Comparison of ENCODE assay signal across 9 mouse cellular contexts in genomic region chr7:28825686-28826401, GRCm38 (mm10). TPM values are rescaled to one million over a fixed set of nuclear protein-coding genes. Genes with fewer than 3 reads are reported as not detected.
DNase-seq lines count a peak whose midpoint lies in the region; ATAC-seq and TF ChIP-seq lines count a peak whose summit lies in the region.
"Had no signal": no experiment of that assay in that cellular context is flagged by ENCODE, and none has a peak within 500 bp of the region (broad histone marks: within the 10 kb centered on the region; RNA-seq: fewer than 3 reads in every experiment).

No protein-coding gene starts in this region.

- no peaks in the 10 kb centered on the region for H3K79me2 ChIP-seq in heart, adult 2 months (replicated peaks; ENCODE audit: control insufficient read depth, insufficient read depth, low read length)

- 8% methylated on average over 11 of the region's 11 CpGs for WGBS in heart, adult 2 months
- WGBS in kidney, embryonic 15.5 days = 58% methylated on average over 11 of the region's 11 CpGs

- H3K4me1 ChIP-seq in heart, adult 2 months (ENCODE audit: control insufficient read depth, insufficient read depth, low read length) = peaks cover 21% of the 10 kb centered on the region
- peaks cover 39% of the 10 kb centered on the region for H3K4me1 ChIP-seq in kidney, embryonic 15.5 days

- intact Hi-C loops in heart, adult 2 months (cut with DNase I) = loop anchor here (2.0 to 5.0 kb wide), 4 partner anchors 13 to 41 kb away; no protein-coding TSS in a partner anchor

- peak overlapping the region; percentile 84 for H3K9ac ChIP-seq in heart, adult 2 months (ENCODE audit: low read depth, low read length)
- H3K9ac ChIP-seq in kidney, embryonic 15.5 days = peak overlapping the region; percentile 35

- no peak for TF ChIP-seq EP300 in heart, adult 2 months (IDR thresholded peaks at IDR 0.05; ENCODE audit: insufficient read depth, low read depth, low read length)

- no peaks in the 10 kb centered on the region for H3K9me3 ChIP-seq in kidney, embryonic 15.5 days (replicated peaks)

- H3K4me2 ChIP-seq in kidney, embryonic 15.5 days = peak overlapping the region; percentile 56

- peaks cover 27% of the 10 kb centered on the region for H3K36me3 ChIP-seq in heart, adult 2 months (ENCODE audit: control insufficient read depth, insufficient read depth, low read length)
- H3K36me3 ChIP-seq in kidney, embryonic 15.5 days = peaks cover 46% of the 10 kb centered on the region

- H3K27me3 ChIP-seq in heart, adult 2 months (ENCODE audit: control insufficient read depth, insufficient read depth, low read length) = no peaks in the 10 kb centered on the region
- H3K27me3 ChIP-seq in kidney, embryonic 15.5 days = no peaks in the 10 kb centered on the region
- H3K27me3 ChIP-seq: Patski had no signal

- peak overlapping the region; percentile 66 for H3K4me3 ChIP-seq in heart, adult 2 months
- H3K4me3 ChIP-seq in kidney, embryonic 15.5 days (replicated peaks) = peak overlapping the region; percentile 53

- H3K27ac ChIP-seq in heart, adult 2 months = peak overlapping the region; percentile 98
- H3K27ac ChIP-seq in kidney, embryonic 15.5 days = peak overlapping the region; percentile 81

- peak; percentile 52 for TF ChIP-seq CTCF in heart, adult 2 months (IDR thresholded peaks at IDR 0.05)

- peak; percentile 40 for DNase-seq in cerebellum, adult 11-12 months
- DNase-seq in T-cell, adult 2 months (ENCODE audit: low spot score) = peak; percentile 47
- peak; percentile 61 to 66 for DNase-seq in heart, adult 2 months
- peak; percentile 64 for DNase-seq in thymus, postnatal 14 days
- DNase-seq in urinary bladder, postnatal 25 days (ENCODE audit: low spot score) = no peak

- no peak for TF ChIP-seq POLR2A in heart, adult 2 months (IDR thresholded peaks at IDR 0.05; ENCODE audit: insufficient read depth, low read depth, low read length)

- no peak for ATAC-seq in cerebellum, adult (ENCODE audit: insufficient number of reproducible peaks, low FRiP score, low TSS enrichment)
- ATAC-seq in kidney, embryonic 15.5 days (replicated peaks; ENCODE audit: low FRiP score) = no peak
- 0 out of 2 replicates have a peak, but pooled peaks have one; percentile 10 for ATAC-seq in megakaryocyte, adult 5-6 weeks (ENCODE audit: poor library complexity, severe bottlenecking)

RNA-seq across cellular contexts. Expression of gene Ech1, which starts 0.8 kb away (rescaled TPM):
- total RNA-seq in heart, adult 2 months (2021) = 1,000 to 10,000 TPM; 1,826 to 2,229 TPM
- 2,087 and 2,697 TPM in 2 replicates for polyA plus RNA-seq in heart, adult 2 months (2012; rRNA removed)
- polyA plus RNA-seq in kidney, embryonic 15.5 days (2015; fragmentation: Nextera tagmentation; extraction: Ambion mirVana) = 154 and 164 TPM in 2 replicates
- total RNA-seq in megakaryocyte, adult 5-6 weeks (2015) = 119 TPM in 2 replicates
- total RNA-seq in megakaryocyte, adult 5-6 weeks (2017) = 78.8 and 82.8 TPM in 2 replicates

RNA-seq across cellular contexts. Expression of gene Lgals4, which starts 7.8 kb away (rescaled TPM):
- 10 to 100 TPM; 18.5 to 27.6 TPM for total RNA-seq in heart, adult 2 months (2021)
- 63.6 and 121 TPM in 2 replicates for polyA plus RNA-seq in heart, adult 2 months (2012; rRNA removed)
- polyA plus RNA-seq in kidney, embryonic 15.5 days (2015; fragmentation: Nextera tagmentation; extraction: Ambion mirVana) = 12.0 and 32.1 TPM in 2 replicates
- total RNA-seq in megakaryocyte, adult 5-6 weeks (2015) = 3.1 and 13.4 TPM in 2 replicates
- 5.2 and 5.9 TPM in 2 replicates for total RNA-seq in megakaryocyte, adult 5-6 weeks (2017)

RNA-seq across cellular contexts. Expression of gene Hnrnpl, which starts 17.5 kb away (rescaled TPM):
- 100 to 1,000 TPM; 192 to 206 TPM for total RNA-seq in heart, adult 2 months (2021)
- polyA plus RNA-seq in heart, adult 2 months (2012; rRNA removed) = 208 and 348 TPM in 2 replicates
- 264 and 265 TPM in 2 replicates for polyA plus RNA-seq in kidney, embryonic 15.5 days (2015; fragmentation: Nextera tagmentation; extraction: Ambion mirVana)
- total RNA-seq in megakaryocyte, adult 5-6 weeks (2015) = 275 and 307 TPM in 2 replicates
- total RNA-seq in megakaryocyte, adult 5-6 weeks (2017) = 187 and 291 TPM in 2 replicates

RNA-seq across cellular contexts. Expression of gene Rinl, which starts 37.1 kb away (rescaled TPM):
- 1 to 10 TPM; 1.3 to 2.0 TPM for total RNA-seq in heart, adult 2 months (2021)
- polyA plus RNA-seq in heart, adult 2 months (2012; rRNA removed) = 3.2 and 3.3 TPM in 2 replicates
- 6.2 and 7.4 TPM in 2 replicates for polyA plus RNA-seq in kidney, embryonic 15.5 days (2015; fragmentation: Nextera tagmentation; extraction: Ambion mirVana)
- total RNA-seq in megakaryocyte, adult 5-6 weeks (2015) = 64.9 and 68.8 TPM in 2 replicates
- total RNA-seq in megakaryocyte, adult 5-6 weeks (2017) = 62.6 and 71.5 TPM in 2 replicates

RNA-seq across cellular contexts. Expression of gene Lgals7, which starts 37.8 kb away (rescaled TPM):
- total RNA-seq in heart, adult 2 months (2021) = under 1 TPM in 1 of 2 experiments, not detected in 1; 0.61 TPM
- polyA plus RNA-seq in heart, adult 2 months (2012; rRNA removed) = 1.6 and 4.0 TPM in 2 replicates
- polyA plus RNA-seq in kidney, embryonic 15.5 days (2015; fragmentation: Nextera tagmentation; extraction: Ambion mirVana) = 1.9 and 3.1 TPM in 2 replicates
- not detected in 2 replicates for total RNA-seq in megakaryocyte, adult 5-6 weeks (2015)
- not detected in 2 replicates for total RNA-seq in megakaryocyte, adult 5-6 weeks (2017)

Comparison
In these comparisons a context has a peak if more than half of its experiments do, and no peak if none do; other contexts are left out.
1. RNA of gene Ech1, which starts 0.8 kb away (total RNA-seq): 1,826 to 2,229 TPM in heart, adult 2 months; 78.8 to 119 TPM in megakaryocyte, adult 5-6 weeks; every median in the first group is over 10 times any median in the second.